Mouse (Mus musculus) retina, postnatal 7 days (tissue): ENCODE results near the gene Tacc3.

ENCODE experiments used
- DNase-seq: peaks from one replicate; pipeline ENCODE4 v3.0.0-alpha.2; 2012; ENCODE audit warnings: low read depth, low spot score

The Tacc3 gene

GRCm38 (mm10) chr5:33657787-33658663 is at the start of gene Tacc3, which contains the start of gene Tmem129:
Gene Tacc3 (plus strand): TSS chr5:33658128.
Gene Tmem129 (minus strand): TSS chr5:33658416.
- peak; percentile 97 for DNase-seq

- DNase-seq, result no peak
Measured at GRCm38 (mm10) chr5:33609226-33609625, 48.7 kb upstream of the Tacc3 start.

GRCm38 (mm10) chr5:33611795-33612194 is 46.1 kb upstream of the Tacc3 start:
- no peak for DNase-seq

GRCm38 (mm10) chr5:33614391-33614790 is 43.5 kb upstream of the Tacc3 start:
- no peak for DNase-seq

GRCm38 (mm10) chr5:33622671-33623070 is 35.3 kb upstream of the Tacc3 start:
- DNase-seq, result no peak

- no peak for DNase-seq
Measured at GRCm38 (mm10) chr5:33623766-33624165, 34.2 kb upstream of the Tacc3 start.

GRCm38 (mm10) chr5:33627968-33628367 is 30.0 kb upstream of the Tacc3 start:
- no peak for DNase-seq

- DNase-seq, result no peak
Measured at GRCm38 (mm10) chr5:33628820-33629300, 29.1 kb upstream of the Tacc3 start.

GRCm38 (mm10) chr5:33629301-33629987 is 28.5 kb upstream of the Tacc3 start, which contains the start of the genes Fam53a and Gm9903:
Gene Fam53a (minus strand): TSS chr5:33629635.
Gene Gm9903 (plus strand): TSS chr5:33629925.
- DNase-seq, result peak; percentile 94

GRCm38 (mm10) chr5:33630061-33630460 is 27.9 kb upstream of the Tacc3 start:
- DNase-seq, result no peak

- no peak for DNase-seq
Measured at GRCm38 (mm10) chr5:33630615-33631014, 27.3 kb upstream of the Tacc3 start.

- no peak for DNase-seq
Measured at GRCm38 (mm10) chr5:33632526-33632925, 25.4 kb upstream of the Tacc3 start.

GRCm38 (mm10) chr5:33635361-33635760 is 22.6 kb upstream of the Tacc3 start:
- no peak for DNase-seq

GRCm38 (mm10) chr5:33637606-33638350 is 20.1 kb upstream of the Tacc3 start:
- DNase-seq, result no peak

- DNase-seq, result no peak
Measured at GRCm38 (mm10) chr5:33638826-33639225, 19.1 kb upstream of the Tacc3 start.

- DNase-seq, result peak; percentile 40
Measured at GRCm38 (mm10) chr5:33640652-33641051, 17.3 kb upstream of the Tacc3 start.

- DNase-seq, result no peak
Measured at GRCm38 (mm10) chr5:33651017-33651416, 6.9 kb upstream of the Tacc3 start.

- DNase-seq, result no peak
Measured at GRCm38 (mm10) chr5:33651541-33651920, 6.4 kb upstream of the Tacc3 start.

- DNase-seq, result peak; percentile 94
Measured at GRCm38 (mm10) chr5:33651921-33652782, 5.8 kb upstream of the Tacc3 start, which contains the start of gene Slbp. Gene Slbp (minus strand): TSS chr5:33652574.

- DNase-seq, result no peak
Measured at GRCm38 (mm10) chr5:33652783-33653173, 5.2 kb upstream of the Tacc3 start.

- no peak for DNase-seq
Measured at GRCm38 (mm10) chr5:33654424-33654823, 3.5 kb upstream of the Tacc3 start.
